Mouse (Mus musculus) liver, adult 2 months (tissue): Measurements from ENCODE around the gene Klhl5. TPM values are rescaled to one million over a fixed set of nuclear protein-coding genes. Genes with fewer than 3 reads are reported as not detected.
"Not testable (repeated sequence)": the region's sequence is repeated elsewhere in the genome, so short reads cannot be mapped to it uniquely, and the experiment has no call there.

Experiments
- DNase-seq: peaks from one replicate; pipeline ENCODE4 v3.0.0-alpha.2; 2011; ENCODE audit warnings: low read depth, low spot score; ENCODE audit errors: extremely low read depth
- H3K27ac ChIP-seq: fragments of 200-500 bp; replicated peaks from 2 replicates; pipeline ENCODE4 v1.5.1; 2012; ENCODE audit warnings: low read depth, mild to moderate bottlenecking, control low read depth, inconsistent platforms, low read length; ENCODE audit not compliant: insufficient read depth
- H3K27me3 ChIP-seq: fragments of 200-500 bp; 2 replicates; pipeline ENCODE4 v1.6.1; 2012; ENCODE audit warnings: mild to moderate bottlenecking, moderate library complexity, low read length, inconsistent platforms; ENCODE audit not compliant: control insufficient read depth, insufficient read depth
- H3K36me3 ChIP-seq: fragments of 200-500 bp; 2 replicates; pipeline ENCODE4 v1.6.1; 2012; ENCODE audit warnings: low read length, inconsistent platforms; ENCODE audit not compliant: control insufficient read depth, insufficient read depth
- H3K4me1 ChIP-seq: fragments of 200-500 bp; 2 replicates; pipeline ENCODE4 v1.6.1; 2011; ENCODE audit warnings: low read length; ENCODE audit not compliant: control insufficient read depth, insufficient read depth
- H3K4me3 ChIP-seq: fragments of 200-500 bp; 2 replicates; pipeline ENCODE4 v1.5.1; 2011; ENCODE audit warnings: low read depth, mild to moderate bottlenecking, control low read depth, low read length, moderate library complexity; ENCODE audit not compliant: insufficient read depth
- H3K79me2 ChIP-seq: fragments of 200-500 bp; 2 replicates; pipeline ENCODE4 v1.6.1; 2012; ENCODE audit warnings: inconsistent platforms, mild to moderate bottlenecking, low read length, moderate library complexity; ENCODE audit not compliant: control insufficient read depth, insufficient read depth
- H3K9ac ChIP-seq: fragments of 200-500 bp; 2 replicates; pipeline ENCODE4 v1.6.1; 2012; ENCODE audit warnings: low read depth, mild to moderate bottlenecking, control low read depth, inconsistent platforms, low read length
- CTCF ChIP-seq: fragments of 200-500 bp; IDR thresholded peaks from 2 replicates; pipeline ENCODE4 v1.5.1; 2011; ENCODE audit warnings: low read depth, low read length, control low read depth
- POLR2A ChIP-seq: fragments of 200-500 bp; IDR thresholded peaks from 2 replicates; pipeline ENCODE4 v1.6.1; 2011; ENCODE audit warnings: low read length, control low read depth; ENCODE audit not compliant: insufficient read depth; ENCODE audit errors: extremely low read depth
- WGBS: fragments of 180-500 bp; shearing (Covaris S2); methylation state at CpG from one replicate; pipeline ENCODE4 v1.1.7; 2018; 5-methylcytosine and 5-hydroxymethylcytosine counted together
- polyA plus RNA-seq: library from polyadenylated mRNA; depleted of rRNA; stranded (reverse); fragments of >200 nt; gene quantifications from 2 replicates; pipeline ENCODE4 v1.2.3, GENCODE M21; 2012
- total RNA-seq: library from RNA; depleted of rRNA; stranded (reverse); fragments of >200 nt; gene quantifications from 2 replicates; pipeline ENCODE4 v1.2.3, GENCODE M21; 2014

Klhl5 gene
- total and polyA plus RNA-seq, 2 experiments: 13.8 to 23.8 TPM

GRCm38 (mm10) chr5:65100002-65100401, 7.3 kb upstream of the Klhl5 start:
- Histone ChIP-seq H3K27ac (no peak overlapping the region), H3K27me3 (no peaks in the 10 kb centered on the region), H3K79me2 (no peaks in the 10 kb centered on the region), H3K9ac (no peak overlapping the region), H3K4me1 (peaks cover 6% of the 10 kb centered on the region; the same call in 1 of the 2 replicates), H3K4me3 (no peak overlapping the region), H3K36me3 (no peaks in the 10 kb centered on the region)
- DNase-seq: no peak
- 91% methylated on average over 11 of the region's 11 CpGs for WGBS
- TF ChIP-seq CTCF (no peak), POLR2A (no peak)

- no peaks in the 10 kb centered on the region for H3K36me3 ChIP-seq
- H3K79me2 ChIP-seq: no peaks in the 10 kb centered on the region
- no peak overlapping the region for H3K27ac ChIP-seq
- H3K27me3 ChIP-seq: no peaks in the 10 kb centered on the region
- no peak overlapping the region for H3K4me3 ChIP-seq
- H3K4me1 ChIP-seq: peaks cover 6% of the 10 kb centered on the region; the same call in 1 of the 2 replicates
- H3K9ac ChIP-seq: no peak overlapping the region
- no peak for DNase-seq
- 71% methylated on average over 5 of the region's 5 CpGs for WGBS
- TF ChIP-seq CTCF: no peak
- no peak for TF ChIP-seq POLR2A
Observed at GRCm38 (mm10) chr5:65101209-65101608, 6.1 kb upstream of the Klhl5 start.

GRCm38 (mm10) chr5:65101621-65102020, 5.7 kb upstream of the Klhl5 start:
- Histone ChIP-seq H3K4me1 (peaks cover 6% of the 10 kb centered on the region; the same call in 1 of the 2 replicates), H3K27ac (no peak overlapping the region), H3K36me3 (no peaks in the 10 kb centered on the region), H3K4me3 (no peak overlapping the region), H3K79me2 (no peaks in the 10 kb centered on the region), H3K9ac (no peak overlapping the region), H3K27me3 (no peaks in the 10 kb centered on the region)
- TF ChIP-seq CTCF (no peak), POLR2A (no peak)
- WGBS: 92% methylated on average over 6 of the region's 6 CpGs
- DNase-seq: no peak

GRCm38 (mm10) chr5:65102026-65102640, 5.2 kb upstream of the Klhl5 start:
- H3K4me1 ChIP-seq: peaks cover 7% of the 10 kb centered on the region; the same call in 1 of the 2 replicates
- H3K79me2 ChIP-seq: no peaks in the 10 kb centered on the region
- no peak overlapping the region for H3K27ac ChIP-seq
- WGBS: 89% methylated on average over 3 of the region's 3 CpGs
- no peak overlapping the region for H3K9ac ChIP-seq
- H3K27me3 ChIP-seq: no peaks in the 10 kb centered on the region
- TF ChIP-seq POLR2A (no peak), CTCF (no peak)
- DNase-seq: no peak
- H3K36me3 ChIP-seq: no peaks in the 10 kb centered on the region
- H3K4me3 ChIP-seq: no peak overlapping the region

GRCm38 (mm10) chr5:65102641-65103042, 4.7 kb upstream of the Klhl5 start:
- no peak for DNase-seq
- Histone ChIP-seq H3K4me1 (peaks cover 5% of the 10 kb centered on the region; the same call in 1 of the 2 replicates), H3K9ac (no peak overlapping the region), H3K79me2 (0 out of 2 replicates have a peak, but pooled peaks cover 2% of the 10 kb centered on the region), H3K27ac (no peak overlapping the region), H3K27me3 (no peaks in the 10 kb centered on the region), H3K4me3 (no peak overlapping the region), H3K36me3 (no peaks in the 10 kb centered on the region)
- 63% methylated on average over 10 of the region's 10 CpGs for WGBS
- TF ChIP-seq POLR2A (no peak), CTCF (no peak)

GRCm38 (mm10) chr5:65107773-65108432, 564 bp downstream of the Klhl5 start:
- TF ChIP-seq POLR2A (no peak), CTCF (no peak)
- 2% methylated on average over 42 of the region's 42 CpGs for WGBS
- Histone ChIP-seq H3K27me3 (no peaks in the 10 kb centered on the region), H3K9ac (peak overlapping the region; percentile 93), H3K4me3 (peak overlapping the region; percentile 95), H3K4me1 (peaks cover 6% of the 10 kb centered on the region; the same call in 1 of the 2 replicates), H3K79me2 (peaks cover 10% of the 10 kb centered on the region; the same call in 1 of the 2 replicates), H3K27ac (peak overlapping the region; percentile 60), H3K36me3 (no peaks in the 10 kb centered on the region)
- peak; percentile 52 for DNase-seq

- DNase-seq, H3K9ac ChIP-seq, H3K4me1 ChIP-seq, H3K4me3 ChIP-seq, H3K27ac ChIP-seq, H3K36me3 ChIP-seq, H3K27me3 ChIP-seq: not testable (repeated sequence)
- peaks cover 13% of the 10 kb centered on the region; the same call in 1 of the 2 replicates for H3K79me2 ChIP-seq
- WGBS: 75% methylated on average over 3 of the region's 3 CpGs
Observed at GRCm38 (mm10) chr5:65112225-65112624, 4.9 kb downstream of the Klhl5 start.
